Mouse (Mus musculus) liver, embryonic 14.5 days (tissue): ENCODE results near the gene Ssrp1. TPM values are rescaled to one million over a fixed set of nuclear protein-coding genes. Genes with fewer than 3 reads are reported as not detected.

Experiments
- ATAC-seq: fragments of 200-750 bp; cut with Nextera tagmentation; 2 replicates; pipeline ENCODE4 v1.8.0; 2017; ENCODE audit warnings: moderate number of reproducible peaks, mild to moderate bottlenecking, moderate library complexity; ENCODE audit not compliant: insufficient read depth
- DNase-seq, 3 experiments: peaks; one replicate each; pipeline ENCODE4 v3.0.0-alpha.2; 2012 to 2013; ENCODE audit warnings: low read depth in 3 of 3, low spot score in 3 of 3
- H3K27ac ChIP-seq: fragments of 300-500 bp; sonication (generic); 2 replicates; pipeline ENCODE4 v1.5.1; 2014; ENCODE audit warnings: moderate library complexity, mild to moderate bottlenecking, control low read depth, inconsistent platforms
- H3K27me3 ChIP-seq: fragments of 300-500 bp; sonication (generic); 2 replicates; pipeline ENCODE4 v1.6.1; 2014; ENCODE audit warnings: mild to moderate bottlenecking, low read length, moderate library complexity; ENCODE audit not compliant: control insufficient read depth, insufficient read depth
- H3K36me3 ChIP-seq: fragments of 300-500 bp; sonication (generic); replicated peaks from 2 replicates; pipeline ENCODE4 v1.6.1; 2014; ENCODE audit warnings: low read depth; ENCODE audit not compliant: control insufficient read depth, insufficient read depth
- H3K4me1 ChIP-seq, 2 experiments: fragments of 200-500 bp in 1 of 2; fragments of 300-500 bp in 1 of 2; sonication (generic) in 1 of 2; replicated peaks; 2 replicates each; pipeline ENCODE4 v1.6.1; 2012 to 2014; ENCODE audit warnings: antibody characterized with exemption in 1 of 2, inconsistent platforms in 1 of 2, low read length in 1 of 2; ENCODE audit not compliant: control insufficient read depth in 2 of 2, insufficient read depth in 2 of 2
- H3K4me2 ChIP-seq: fragments of 300-500 bp; sonication (generic); 2 replicates; pipeline ENCODE4 v1.6.1; 2014; ENCODE audit warnings: low read depth, mild to moderate bottlenecking, control low read depth, moderate library complexity
- H3K4me3 ChIP-seq, 2 experiments: fragments of 200-500 bp in 1 of 2; fragments of 300-500 bp in 1 of 2; sonication (generic) in 1 of 2; 2 replicates each; pipeline ENCODE4 v1.5.1; 2012 to 2014; ENCODE audit warnings: low read depth in 2 of 2, low read length in 2 of 2, mild to moderate bottlenecking in 2 of 2, control low read depth in 1 of 2, inconsistent platforms in 1 of 2, moderate library complexity in 1 of 2; ENCODE audit not compliant: insufficient read depth in 1 of 2
- H3K9ac ChIP-seq: fragments of 300-500 bp; sonication (generic); replicated peaks from 2 replicates; pipeline ENCODE4 v1.6.1; 2014; ENCODE audit warnings: mild to moderate bottlenecking, control low read depth, moderate library complexity
- H3K9me3 ChIP-seq: fragments of 300-500 bp; sonication (generic); 2 replicates; pipeline ENCODE4 v1.6.1; 2016; ENCODE audit warnings: low read length, mixed read lengths; ENCODE audit not compliant: control insufficient read depth
- CTCF ChIP-seq: IDR thresholded peaks from 2 replicates; pipeline ENCODE4 v1.5.1; 2016; ENCODE audit warnings: antibody characterized with exemption, low read depth, control low read depth
- EP300 ChIP-seq: IDR thresholded peaks from 2 replicates; pipeline ENCODE4 v1.6.1; 2016; ENCODE audit warnings: antibody characterized with exemption, low read depth
- WGBS: fragments of 180-500 bp; shearing (Covaris S2); extraction: QIAGEN DNeasy Blood & Tissue Kit; methylation state at CpG from one replicate; pipeline ENCODE4 v1.1.7; 2014; ENCODE audit not compliant: insufficient replicate concordance; 5-methylcytosine and 5-hydroxymethylcytosine counted together
- polyA plus RNA-seq, 2 experiments: library from polyadenylated mRNA; depleted of rRNA in 1 of 2; stranded (reverse) in 1 of 2; unstranded in 1 of 2; fragments of >200 nt; fragmentation: Nextera tagmentation in 1 of 2; extraction: Ambion mirVana in 1 of 2; gene quantifications; 2 replicates each; pipeline versions ENCODE4 v1.2.1 to v1.2.3; 2012 to 2014

Ssrp1 gene
- polyA plus RNA-seq, 2 experiments, result 115 to 160 TPM

DNA sequence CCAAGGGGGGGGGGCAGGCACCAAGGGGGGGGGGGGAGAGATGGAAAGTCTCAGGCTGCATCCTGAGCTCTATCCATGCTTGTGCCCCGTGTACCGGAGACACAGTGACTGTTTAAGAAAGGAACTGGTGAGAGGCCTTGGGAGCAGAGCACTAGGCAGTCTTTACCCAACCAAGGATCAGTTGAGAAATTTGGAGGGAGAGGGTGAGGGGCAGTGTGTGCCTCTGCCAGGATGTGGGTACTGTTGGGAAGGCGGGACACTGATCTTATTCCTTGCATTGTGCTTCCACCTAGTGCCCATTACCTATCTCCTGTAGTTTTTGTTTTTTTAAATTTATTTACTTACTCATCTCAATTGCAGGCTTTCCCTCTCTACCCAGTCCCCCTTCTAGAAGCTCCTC lies 10.9 kb upstream of the Ssrp1 start:
- no peak overlapping the region for H3K27ac ChIP-seq
- 67% methylated on average over 3 of the region's 3 CpGs for WGBS
- H3K4me2 ChIP-seq, result no peak overlapping the region
- no peak for ATAC-seq
- H3K27me3 ChIP-seq, result no peaks in the 10 kb centered on the region
- no peaks in the 10 kb centered on the region for H3K9me3 ChIP-seq
- peaks cover 0 to 2% of the 10 kb centered on the region in 2 experiments; a peak in 2 of 4 replicates for H3K4me1 ChIP-seq
- H3K9ac ChIP-seq, result no peak overlapping the region
- no peaks in the 10 kb centered on the region for H3K36me3 ChIP-seq
- DNase-seq, result no peak
- no peak for TF ChIP-seq CTCF
- no peak for TF ChIP-seq EP300
- H3K4me3 ChIP-seq, result no peak overlapping the region

DNA sequence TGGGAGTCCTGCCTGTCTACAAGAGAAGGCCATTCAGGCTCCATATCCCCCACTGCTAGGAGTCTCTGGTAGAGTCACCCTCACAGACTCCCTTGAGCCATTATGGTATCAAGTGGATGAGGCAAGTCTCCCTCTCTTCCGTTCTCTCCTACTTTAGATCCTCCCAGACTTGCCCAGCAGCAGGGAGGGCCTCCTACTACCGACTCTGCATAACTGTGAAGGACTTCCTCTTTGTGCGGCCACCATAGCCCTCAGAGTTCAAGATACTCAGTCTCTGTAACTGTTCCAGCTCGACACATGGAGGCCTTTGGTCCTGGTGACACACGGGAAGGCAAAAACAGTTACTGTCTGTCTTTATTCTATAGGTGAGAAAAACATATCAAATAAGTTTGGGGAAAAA lies 9.8 kb upstream of the Ssrp1 start:
- Histone ChIP-seq H3K4me2 (no peak overlapping the region), H3K4me1 (peaks cover 0 to 2% of the 10 kb centered on the region in 2 experiments; a peak in 2 of 4 replicates), H3K27me3 (no peaks in the 10 kb centered on the region), H3K27ac (no peak overlapping the region), H3K4me3 (no peak overlapping the region), H3K9ac (no peak overlapping the region), H3K36me3 (no peaks in the 10 kb centered on the region), H3K9me3 (no peaks in the 10 kb centered on the region)
- TF ChIP-seq CTCF, result no peak
- no peak for TF ChIP-seq EP300
- 18% methylated on average over 5 of the region's 5 CpGs for WGBS
- ATAC-seq, result no peak
- DNase-seq, result no peak

DNA sequence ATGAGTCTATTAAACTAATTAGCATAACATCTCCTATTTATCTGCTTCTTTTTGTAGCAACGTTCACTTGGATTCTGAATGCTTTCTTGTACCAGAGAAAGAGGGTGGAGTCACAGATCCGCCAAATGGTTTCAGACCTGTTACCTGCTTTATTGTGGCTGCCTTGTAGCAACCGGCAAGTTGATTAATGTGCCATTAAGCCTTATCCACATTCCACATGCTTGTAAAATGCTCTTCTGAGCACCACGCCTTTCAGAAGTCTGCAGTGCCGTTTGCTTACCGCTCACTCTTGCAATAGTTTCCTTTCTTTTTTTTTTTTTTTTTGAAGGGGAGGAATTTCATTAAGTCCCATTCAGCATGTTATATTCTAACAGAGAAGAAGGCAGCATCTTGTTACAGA lies 7.1 kb upstream of the Ssrp1 start:
- Histone ChIP-seq H3K4me2 (no peak overlapping the region), H3K9ac (no peak overlapping the region), H3K36me3 (no peaks in the 10 kb centered on the region), H3K4me1 (peaks cover 0 to 2% of the 10 kb centered on the region in 2 experiments; a peak in 2 of 4 replicates), H3K4me3 (no peak overlapping the region), H3K27me3 (peaks cover 11% of the 10 kb centered on the region), H3K27ac (no peak overlapping the region), H3K9me3 (no peaks in the 10 kb centered on the region)
- 54% methylated on average over 6 of the region's 6 CpGs for WGBS
- DNase-seq (no peak), ATAC-seq (no peak)
- TF ChIP-seq CTCF (no peak), EP300 (no peak)

DNA sequence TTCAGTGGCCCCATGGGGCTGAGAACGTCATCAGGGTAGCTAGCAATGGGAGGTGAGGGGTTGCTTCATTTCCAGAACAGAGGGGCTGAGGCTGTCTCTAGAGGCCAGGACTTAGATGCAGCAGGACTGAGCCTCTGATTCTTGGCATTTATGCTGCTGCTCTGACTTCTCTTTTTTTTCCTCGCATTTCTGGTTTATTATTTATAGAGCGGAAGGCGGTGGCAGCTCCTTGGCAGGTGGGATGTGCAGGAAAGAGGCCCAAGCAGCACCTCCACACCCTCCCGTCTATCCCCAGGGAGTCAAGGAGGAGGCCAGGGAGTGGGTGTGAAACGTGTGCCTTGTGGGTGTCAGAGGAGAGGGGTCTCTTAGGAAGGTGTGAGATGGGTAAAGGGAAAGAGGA lies 6.0 kb upstream of the Ssrp1 start:
- Histone ChIP-seq H3K36me3 (no peaks in the 10 kb centered on the region), H3K4me2 (no peak overlapping the region), H3K27me3 (peaks cover 18% of the 10 kb centered on the region), H3K4me1 (peaks cover under 1 to 2% of the 10 kb centered on the region in 2 experiments; a peak in 2 of 4 replicates), H3K9ac (no peak overlapping the region), H3K9me3 (no peaks in the 10 kb centered on the region), H3K27ac (no peak overlapping the region), H3K4me3 (no peak overlapping the region)
- ATAC-seq, result no peak
- WGBS, result 41% methylated on average over 6 of the region's 6 CpGs
- DNase-seq, result no peak
- no peak for TF ChIP-seq EP300
- TF ChIP-seq CTCF, result no peak

DNA sequence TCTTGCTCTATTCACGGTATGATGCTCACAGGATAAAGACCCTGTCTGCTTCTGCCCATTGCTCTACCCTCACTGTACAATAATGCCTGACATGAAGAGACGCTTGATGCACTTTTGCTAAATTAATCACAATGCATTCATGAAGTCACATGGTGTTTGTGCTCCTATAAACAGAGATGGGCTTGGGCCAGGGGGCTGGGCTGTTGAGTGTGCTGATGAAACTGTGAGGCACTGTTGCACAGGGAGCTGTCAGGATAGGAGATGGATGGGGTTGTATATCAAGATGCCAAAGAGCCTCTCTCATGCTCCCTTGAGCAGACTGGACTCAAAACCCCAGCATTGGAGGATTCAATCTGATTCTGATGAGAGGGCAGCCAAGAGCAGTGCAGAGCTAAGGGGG lies 3.9 kb upstream of the Ssrp1 start:
- DNase-seq, result no peak
- WGBS, result 72% methylated on average over 2 of the region's 2 CpGs
- H3K27me3 ChIP-seq, result peaks cover 19% of the 10 kb centered on the region
- H3K36me3 ChIP-seq, result no peaks in the 10 kb centered on the region
- no peak for TF ChIP-seq CTCF
- TF ChIP-seq EP300, result no peak
- no peak for ATAC-seq
- no peak overlapping the region for H3K4me3 ChIP-seq
- no peak overlapping the region for H3K4me2 ChIP-seq
- H3K27ac ChIP-seq, result no peak overlapping the region
- no peaks in the 10 kb centered on the region for H3K9me3 ChIP-seq
- peaks cover 12% of the 10 kb centered on the region in 2 experiments for H3K4me1 ChIP-seq
- H3K9ac ChIP-seq, result no peak overlapping the region
